Mouse (Mus musculus) c-Kit-positive CD71-positive TER-119-positive erythroid progenitor cells, embryonic 14.5 days (primary cell): ENCODE data around the gene Map2.

Source experiments
- DNase-seq: peaks from one replicate; pipeline ENCODE4 v3.0.0-alpha.2; 2013; ENCODE audit warnings: low spot score

The Map2 gene

DNA sequence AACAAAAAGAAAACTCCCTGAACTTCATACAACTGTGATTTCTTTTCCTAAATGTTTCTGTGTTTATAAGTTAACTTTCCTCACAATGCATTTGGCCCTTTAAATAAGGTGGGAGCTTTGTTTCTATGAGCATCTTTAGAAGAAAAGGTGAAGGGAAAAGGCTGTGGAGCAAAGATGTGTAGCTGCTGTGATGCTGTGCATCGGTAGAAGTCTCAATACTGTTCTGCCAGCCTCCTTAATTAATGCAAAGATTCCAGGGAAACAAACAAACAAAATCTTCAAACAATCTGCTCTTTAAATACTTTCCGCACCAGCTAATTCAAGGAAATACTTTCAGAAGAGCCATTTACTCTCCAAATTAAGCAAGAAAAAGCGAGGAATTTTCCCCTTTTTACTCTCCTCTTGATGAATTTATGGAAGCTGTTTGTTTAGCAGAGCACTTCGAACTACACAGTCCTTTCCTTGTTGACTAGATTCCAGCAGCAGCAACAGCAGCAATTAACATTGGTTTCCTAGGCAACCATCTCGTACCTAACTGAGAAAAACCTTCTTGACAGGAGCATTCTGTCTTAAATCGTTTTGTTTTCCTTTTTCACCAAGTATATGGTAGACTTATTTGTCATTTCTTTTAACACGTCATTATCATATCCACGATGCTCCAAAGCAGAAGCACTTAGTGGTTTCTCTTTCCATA, 220.0 kb downstream of the Map2 start:
- DNase-seq: no peak

DNA sequence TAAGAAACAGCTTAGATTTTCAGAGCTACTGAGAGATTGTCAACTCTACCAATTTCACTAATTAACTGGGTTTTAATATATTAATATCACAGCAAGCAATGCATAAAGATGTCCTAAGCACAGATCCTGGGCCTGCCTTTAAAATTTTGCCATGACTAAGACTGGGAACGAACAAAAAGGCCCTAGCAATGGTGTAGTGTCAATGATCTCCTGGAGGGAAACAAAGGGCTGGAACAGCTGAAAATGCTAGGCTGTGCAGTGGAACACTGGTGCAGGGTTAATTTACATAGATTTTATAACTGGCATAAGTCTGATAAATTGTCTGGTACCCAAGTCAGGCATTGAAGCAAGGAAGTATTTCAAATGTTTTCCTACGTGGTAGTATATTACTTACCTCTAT, 220.8 kb downstream of the Map2 start:
- no peak for DNase-seq

DNA sequence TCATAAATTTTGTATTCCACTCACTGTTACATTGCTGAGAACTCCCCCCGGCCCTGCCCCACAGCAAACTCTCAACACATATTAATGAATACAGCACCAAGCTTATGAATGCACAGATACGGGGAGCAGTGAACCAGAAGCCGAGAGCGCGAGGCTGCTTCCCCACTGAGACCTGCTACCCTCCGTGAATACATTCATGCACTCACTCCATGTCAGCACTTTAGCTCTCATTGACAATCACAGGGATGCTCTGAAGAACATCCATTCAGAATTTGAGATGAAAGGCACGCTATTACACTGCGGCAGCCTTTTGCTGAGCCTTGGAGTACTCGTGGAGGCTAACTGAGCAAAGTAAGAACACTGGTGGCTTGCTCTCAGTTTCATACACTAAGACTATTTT, 226.8 kb downstream of the Map2 start:
- no peak for DNase-seq

GRCm38 (mm10) chr1:66407270-66407967, 232.3 kb downstream of the Map2 start:
- no peak for DNase-seq

DNA sequence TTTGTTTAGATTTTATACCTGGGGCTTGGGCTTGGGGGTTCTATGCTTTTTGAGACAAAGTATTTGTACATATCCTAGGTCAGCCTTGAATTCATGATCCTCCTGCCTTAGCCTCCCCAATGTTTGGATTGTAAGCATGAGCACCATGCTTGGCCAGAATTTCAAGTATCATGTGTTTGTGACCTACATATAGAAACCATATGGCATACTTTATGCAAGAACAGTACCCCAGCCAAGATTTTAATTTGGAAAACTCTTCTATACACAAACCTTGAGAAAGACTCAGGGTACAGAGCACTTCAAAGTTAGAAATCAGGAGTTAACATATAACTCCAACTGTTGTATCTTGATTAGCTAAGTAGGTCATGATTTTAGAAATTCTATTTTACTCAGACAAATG, 243.3 kb downstream of the Map2 start:
- DNase-seq: no peak

DNA sequence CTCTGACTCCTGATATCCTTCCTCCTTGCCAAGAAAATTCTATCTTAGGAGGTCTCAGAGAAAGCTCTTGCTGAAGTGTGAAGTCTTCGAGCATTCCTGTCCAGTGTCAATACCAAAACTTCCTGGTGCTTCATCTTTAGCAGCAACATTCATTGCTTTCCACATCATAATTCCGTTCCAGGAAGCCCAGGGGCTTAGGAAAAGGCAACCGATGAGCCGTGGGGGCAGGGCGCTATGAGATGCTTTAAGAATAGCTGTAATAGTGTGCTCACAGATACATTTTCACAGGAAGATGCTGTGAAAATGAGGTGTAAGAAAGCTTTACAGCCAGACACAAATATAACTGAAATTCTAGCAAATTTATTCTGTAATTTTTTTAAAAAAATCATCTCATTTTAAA, 251.0 kb downstream of the Map2 start:
- DNase-seq: no peak

DNA sequence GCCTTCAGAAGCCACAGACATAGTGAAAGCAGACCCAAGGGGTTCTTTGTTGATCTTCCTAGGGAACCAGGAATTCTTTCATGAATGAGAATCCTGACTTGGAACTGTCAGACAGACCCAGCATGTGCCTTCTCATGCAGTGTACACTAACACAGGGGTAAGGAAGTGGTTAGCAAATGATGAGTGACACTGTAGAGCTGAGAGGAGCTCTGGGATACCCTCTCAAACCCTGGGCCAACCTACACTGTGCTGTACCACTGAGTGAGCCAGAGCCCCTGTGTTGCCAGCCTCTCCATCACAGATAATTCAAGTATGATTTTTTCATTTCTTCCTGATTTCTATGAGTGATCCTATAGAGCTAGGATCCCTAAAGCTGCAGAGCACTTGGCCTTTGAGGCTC, 255.9 kb downstream of the Map2 start:
- DNase-seq: no peak

GRCm38 (mm10) chr1:66431472-66431871, 256.4 kb downstream of the Map2 start:
- DNase-seq: no peak

GRCm38 (mm10) chr1:66438069-66438468, 263.0 kb downstream of the Map2 start:
- no peak for DNase-seq

DNA sequence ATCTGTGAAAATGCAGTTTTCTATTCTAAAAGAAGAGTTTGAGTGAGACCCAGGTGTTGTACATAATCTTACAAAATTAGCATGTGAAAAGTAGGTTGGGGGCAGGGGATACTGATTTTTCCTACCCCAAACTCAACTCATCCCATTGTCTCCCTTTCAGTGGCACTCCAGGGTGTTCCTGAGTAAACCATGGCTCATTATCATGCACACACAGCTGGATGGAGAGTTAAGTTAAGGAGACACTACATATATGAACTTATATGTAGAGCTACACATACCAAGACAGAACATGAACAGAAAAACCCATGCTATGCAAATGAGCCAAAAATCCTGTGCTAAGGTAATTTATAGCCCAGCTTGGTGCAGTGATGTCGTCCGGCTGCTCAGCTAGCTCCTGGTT, 267.8 kb downstream of the Map2 start:
- DNase-seq: no peak

- DNase-seq: no peak
Measured at GRCm38 (mm10) chr1:66449471-66449870, 274.4 kb downstream of the Map2 start.

DNA sequence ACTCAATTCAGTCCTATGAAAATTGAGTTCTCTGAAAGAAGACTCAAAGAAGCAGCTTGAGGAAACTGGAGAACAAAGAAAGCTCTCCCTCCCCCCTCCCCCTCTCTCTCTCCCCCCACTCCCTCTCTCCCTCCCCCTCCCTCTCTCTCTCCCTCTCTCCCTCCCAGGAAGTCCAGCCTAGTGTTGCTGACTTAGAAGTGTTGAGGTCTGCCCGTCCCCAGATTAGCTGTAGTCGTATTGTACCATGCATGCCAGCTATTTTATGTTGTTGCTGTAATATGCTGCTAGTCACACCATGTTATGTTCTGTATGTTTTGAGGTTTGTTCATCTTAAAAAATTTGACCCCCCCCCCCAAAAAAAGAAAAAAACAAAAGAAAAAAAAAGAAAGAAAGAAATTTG, 281.5 kb downstream of the Map2 start:
- no peak for DNase-seq

- DNase-seq: no peak
Measured at GRCm38 (mm10) chr1:66457747-66458146, 282.7 kb downstream of the Map2 start.

GRCm38 (mm10) chr1:66459394-66459793, 284.3 kb downstream of the Map2 start:
- no peak for DNase-seq

GRCm38 (mm10) chr1:66460850-66461249, 285.8 kb downstream of the Map2 start:
- DNase-seq: no peak

DNA sequence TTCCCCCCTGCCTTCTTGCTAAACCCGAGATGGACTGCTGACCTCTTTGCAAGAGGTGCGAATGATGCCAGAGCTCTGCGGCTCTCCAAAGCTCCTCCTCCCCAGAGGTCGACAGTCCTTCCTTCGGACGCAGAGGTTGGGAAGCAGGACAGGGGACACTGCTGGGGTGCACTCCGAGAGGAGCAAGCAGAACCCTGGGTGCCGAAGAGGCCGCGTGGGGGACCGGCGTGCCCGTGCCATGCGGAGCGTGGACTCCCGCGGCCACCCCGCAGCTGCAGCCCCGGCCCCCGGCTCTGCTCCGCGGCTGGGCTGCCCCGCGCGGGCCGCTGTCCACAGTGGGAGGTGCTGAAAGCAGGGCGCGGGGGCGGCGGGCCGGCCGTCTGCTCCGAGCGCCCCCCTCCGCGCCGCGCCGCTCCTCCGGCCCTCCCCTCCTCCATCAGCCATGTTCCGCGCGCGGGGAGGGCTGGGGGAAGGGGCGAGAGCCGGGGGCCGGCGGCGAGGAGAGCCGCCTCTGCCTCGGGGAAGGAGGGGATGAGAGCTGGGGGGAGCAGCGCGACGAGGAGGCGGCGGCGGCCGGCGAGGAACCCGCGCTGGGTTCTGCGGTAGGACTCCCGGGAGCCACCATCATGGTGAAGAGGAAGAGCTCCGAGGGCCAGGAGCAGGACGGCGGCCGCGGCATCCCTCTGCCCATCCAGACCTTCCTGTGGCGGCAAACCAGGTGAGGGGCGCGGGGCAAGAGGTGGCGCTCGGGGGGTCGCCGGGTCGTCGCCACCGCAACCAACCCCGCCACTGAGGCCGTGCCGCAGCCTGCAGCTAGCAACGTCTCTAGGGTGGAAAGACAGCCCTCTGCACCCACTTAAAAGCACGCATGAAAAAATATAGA, 293.0 kb downstream of the Map2 start, which contains the start of gene Unc80:
Unc80 (plus strand) TSS at position 547 of the 883 bp plus-strand sequence.
- no peak for DNase-seq

- no peak for DNase-seq
Measured at GRCm38 (mm10) chr1:66468704-66469020, 293.6 kb downstream of the Map2 start.

GRCm38 (mm10) chr1:66482751-66483150, 307.7 kb downstream of the Map2 start:
- no peak for DNase-seq
